Mouse (Mus musculus) spleen, adult 2 months (tissue): ENCODE data around the gene Fundc2.

Source experiments
- CTCF ChIP-seq: fragments of 200-500 bp; IDR thresholded peaks from 2 replicates; pipeline ENCODE4 v1.5.1; 2011; ENCODE audit warnings: mild to moderate bottlenecking, inconsistent platforms; ENCODE audit not compliant: insufficient read depth, insufficient read length, insufficient replicate concordance; ENCODE audit errors: extremely low read depth
- POLR2A ChIP-seq: fragments of 200-500 bp; IDR thresholded peaks from 2 replicates; pipeline ENCODE4 v1.6.1; 2011; ENCODE audit warnings: low read depth, low read length, inconsistent platforms

GRCm38 (mm10) chrX:75399471-75399870, 17.3 kb downstream of the Fundc2 start:
- TF ChIP-seq CTCF (no peak), POLR2A (no peak)
